In the genomic region with DNA sequence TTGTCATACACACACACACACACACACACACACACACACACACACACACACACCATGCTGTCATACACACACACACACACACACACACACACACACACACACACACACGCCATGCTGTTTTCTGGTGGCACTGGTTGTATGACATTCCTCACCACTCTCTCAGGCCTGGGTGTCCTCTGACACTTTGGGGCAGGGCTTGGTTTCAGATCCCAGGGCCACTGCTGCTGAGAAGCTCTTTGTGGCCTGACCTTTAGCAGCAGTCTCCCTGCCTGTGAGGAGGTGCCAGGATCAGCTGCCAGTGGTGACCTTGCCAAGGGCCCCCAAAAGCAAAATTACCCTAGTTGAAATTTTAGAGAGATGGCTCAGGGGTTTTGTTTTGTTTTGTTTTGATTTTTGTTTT, we compare ENCODE assay signal across 30 mouse cellular contexts. TPM values are rescaled to one million over a fixed set of nuclear protein-coding genes. Genes with fewer than 3 reads are reported as not detected.
"Had no signal": no experiment of that assay in that cellular context is flagged by ENCODE, and none has a peak within 500 bp of the region (broad histone marks: within the 10 kb centered on the region; RNA-seq: fewer than 3 reads in every experiment).

No protein-coding gene starts in this region.

- H3K27ac ChIP-seq: layer of hippocampus, adult 2 months; limb, embryonic 13.5 days; liver, embryonic 12.5 days; liver, embryonic 15.5 days; lung, embryonic 15.5 days; macrophage; midbrain, embryonic 12.5 days; neural tube, embryonic 13.5 days; stomach, embryonic 15.5 days had no signal

- H3K4me3 ChIP-seq: layer of hippocampus, adult 2 months; limb, embryonic 10.5 days; limb, embryonic 13.5 days; liver, embryonic 12.5 days; liver, embryonic 15.5 days; lung, embryonic 15.5 days; midbrain, embryonic 12.5 days; myocyte; neural tube, embryonic 13.5 days; stomach, embryonic 15.5 days had no signal

- DNase-seq: kidney, adult 9 months; kidney, postnatal 25 days; layer of hippocampus, adult 9-11 months; liver; retina, postnatal 1 day; right cerebral cortex, postnatal 25 days; spleen, adult 18-20 months; thymus, adult 18-20 months; thymus, postnatal 14 days; thymus, postnatal 4 days had no signal

- H3K4me1 ChIP-seq: liver, embryonic 12.5 days; liver, embryonic 15.5 days; neural tube, embryonic 13.5 days; stomach, embryonic 15.5 days had no signal

RNA-seq across cellular contexts. Expression of a gene that starts 5.2 kb away (rescaled TPM):
- total RNA-seq: layer of hippocampus, adult 2 months; layer of hippocampus, postnatal 25 days; left cerebral cortex, adult 18-20 months; left cerebral cortex, postnatal 25 days; monocyte, adult 5-6 weeks; neutrophil, adult 5-6 weeks had no signal
- polyA plus RNA-seq: macrophage; stomach, embryonic 15.5 days had no signal

RNA-seq across cellular contexts. Expression of a gene that starts 27.6 kb away (rescaled TPM):
- total RNA-seq: layer of hippocampus, adult 2 months; layer of hippocampus, postnatal 25 days; megakaryocyte, adult 5-6 weeks; monocyte, adult 5-6 weeks; neutrophil, adult 5-6 weeks had no signal
- polyA plus RNA-seq: kidney, embryonic 16.5 days; large intestine, adult 2 months; limb, embryonic 10.5 days; limb, embryonic 13.5 days; liver, embryonic 12.5 days; liver, embryonic 15.5 days; lung, embryonic 15.5 days; macrophage; midbrain, embryonic 12.5 days; myocyte; neural tube, embryonic 13.5 days; stomach, embryonic 15.5 days; testis, adult 2 months had no signal
